Mouse (Mus musculus): ENCODE data around the gene Otop1.

Gene Otop1

GRCm38 (mm10) chr5:38275771-38276170, at the start of gene Otop1:
TSS of gene Otop1 (plus strand) at chr5:38275972.
- DNase-seq (ENCODE audit: low read depth, low spot score) = no peak

DNA sequence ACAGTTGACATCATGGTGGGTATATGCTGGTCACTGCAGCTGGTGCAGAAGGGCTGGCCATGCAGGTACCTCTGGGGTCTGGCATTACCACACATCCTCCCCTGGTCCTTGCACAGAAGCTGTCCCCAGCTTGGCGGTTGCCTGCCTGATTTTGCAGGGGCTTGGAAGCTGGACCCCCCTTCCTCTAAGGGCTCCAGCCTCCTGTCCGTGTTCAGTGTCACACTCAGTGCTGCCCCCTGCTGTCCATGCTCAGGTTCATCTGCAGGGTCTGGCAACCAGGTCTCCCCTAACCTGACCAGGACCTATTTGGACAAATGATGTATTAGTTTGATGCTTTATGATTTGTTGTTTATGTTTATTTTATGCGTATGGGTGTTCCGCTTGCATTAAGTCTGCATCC, 40.4 kb upstream of the Otop1 start:
- DNase-seq (ENCODE audit: low read depth, low spot score) = peak; percentile 39

DNA sequence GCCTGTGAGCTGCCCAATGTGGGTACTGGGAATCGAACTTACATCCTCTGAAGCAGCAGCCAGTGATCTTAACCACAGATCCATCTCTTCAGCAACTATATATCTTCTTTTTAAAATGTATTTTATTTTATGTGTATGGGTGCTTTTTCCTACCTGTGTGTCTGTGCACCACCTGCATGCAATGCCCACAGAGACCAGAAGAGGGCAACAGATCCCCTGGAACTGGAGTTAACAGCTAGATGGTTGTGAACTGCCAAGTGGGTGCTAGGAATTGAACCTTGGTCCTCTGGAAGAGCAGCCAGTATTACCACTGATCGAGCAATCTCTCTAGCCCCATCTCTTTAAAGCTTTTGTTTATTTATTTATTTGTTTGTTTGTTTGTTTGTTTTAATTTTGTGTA, 39.1 kb upstream of the Otop1 start:
- no peak for DNase-seq (ENCODE audit: low read depth, low spot score)

DNA sequence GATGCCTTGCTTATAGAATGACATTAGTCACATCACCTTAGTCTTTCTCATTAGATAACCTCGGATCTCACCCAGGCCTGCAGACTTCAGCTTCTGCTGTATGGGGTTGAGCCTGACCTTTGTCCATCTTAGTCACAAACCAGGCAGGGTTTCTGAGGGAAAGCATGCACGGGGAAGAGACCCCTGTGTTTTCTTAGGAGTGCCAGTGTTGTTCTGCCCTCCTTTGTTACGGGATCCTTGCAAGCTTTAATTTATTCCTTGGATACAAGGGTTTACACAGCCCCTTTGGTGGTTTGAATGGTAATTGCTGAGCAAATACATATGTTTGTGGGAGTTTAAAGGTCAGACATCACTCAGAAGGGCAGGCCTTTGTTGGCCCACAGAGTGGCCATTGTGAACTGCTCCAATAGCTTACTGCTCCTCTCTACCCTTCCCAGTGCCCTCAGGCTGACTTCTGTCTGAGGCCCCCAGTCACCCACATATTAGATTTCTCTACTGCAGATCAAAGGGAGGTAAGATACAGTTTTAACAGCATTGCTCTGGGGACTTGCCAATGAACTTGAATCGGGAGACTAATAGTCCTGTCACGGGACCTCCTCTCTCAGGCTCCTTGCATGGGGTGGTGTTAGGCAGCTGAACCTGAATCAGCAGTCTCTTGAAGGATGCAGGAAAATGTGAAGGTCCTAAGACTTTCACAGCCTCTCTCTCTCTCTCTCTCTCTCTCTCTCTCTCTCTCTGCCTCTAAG, 34.9 kb upstream of the Otop1 start:
- DNase-seq (ENCODE audit: low read depth, low spot score) = no peak

- DNase-seq (ENCODE audit: low read depth, low spot score) = no peak
Measured at GRCm38 (mm10) chr5:38241473-38241834, 34.3 kb upstream of the Otop1 start.

- no peak for DNase-seq (ENCODE audit: low read depth, low spot score)
Measured at GRCm38 (mm10) chr5:38241966-38242365, 33.8 kb upstream of the Otop1 start.

DNA sequence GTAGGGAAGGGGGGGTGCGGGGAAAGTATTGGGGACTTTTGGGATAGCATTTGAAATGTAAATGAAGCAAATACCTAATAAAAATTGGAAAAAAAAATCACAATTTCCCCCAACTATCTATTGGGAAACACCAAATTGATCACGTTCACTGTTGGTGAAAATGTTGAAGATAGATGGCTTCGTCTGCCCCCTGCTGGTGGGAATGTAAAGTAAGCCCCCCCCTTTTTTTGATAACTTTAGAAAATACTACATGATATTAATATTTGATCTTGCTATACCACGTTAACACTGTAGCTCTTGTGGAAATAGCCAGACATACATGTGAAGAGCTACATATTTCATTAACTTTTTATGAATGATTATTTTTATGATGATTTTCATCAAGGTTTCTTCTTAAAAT, 20.6 kb upstream of the Otop1 start:
- DNase-seq (ENCODE audit: low read depth, low spot score) = no peak

DNA sequence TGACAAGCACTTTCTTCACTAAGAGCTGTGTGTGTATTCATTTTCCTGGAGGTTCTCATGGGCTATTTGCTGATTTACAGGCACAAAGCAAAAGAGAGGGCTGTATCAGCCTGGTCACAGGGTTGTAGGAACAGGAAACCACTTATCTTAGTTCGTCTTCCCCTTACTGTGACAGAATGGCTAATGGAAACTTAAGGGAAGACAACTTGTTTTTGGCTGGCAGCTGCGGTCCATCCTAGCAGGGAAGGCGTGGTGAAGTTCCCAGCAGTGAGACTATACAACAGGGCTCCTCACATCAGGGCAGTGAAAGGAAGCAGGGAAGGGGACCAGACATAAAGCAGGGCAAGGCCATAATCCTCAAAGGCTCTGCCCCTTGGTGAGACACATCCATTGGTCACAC, 20.1 kb upstream of the Otop1 start:
- no peak for DNase-seq (ENCODE audit: low read depth, low spot score)

- DNase-seq (ENCODE audit: low read depth, low spot score) = no peak
Measured at GRCm38 (mm10) chr5:38256551-38256950, 19.2 kb upstream of the Otop1 start.

GRCm38 (mm10) chr5:38258034-38258772, 17.6 kb upstream of the Otop1 start:
- DNase-seq (ENCODE audit: low read depth, low spot score) = no peak

DNA sequence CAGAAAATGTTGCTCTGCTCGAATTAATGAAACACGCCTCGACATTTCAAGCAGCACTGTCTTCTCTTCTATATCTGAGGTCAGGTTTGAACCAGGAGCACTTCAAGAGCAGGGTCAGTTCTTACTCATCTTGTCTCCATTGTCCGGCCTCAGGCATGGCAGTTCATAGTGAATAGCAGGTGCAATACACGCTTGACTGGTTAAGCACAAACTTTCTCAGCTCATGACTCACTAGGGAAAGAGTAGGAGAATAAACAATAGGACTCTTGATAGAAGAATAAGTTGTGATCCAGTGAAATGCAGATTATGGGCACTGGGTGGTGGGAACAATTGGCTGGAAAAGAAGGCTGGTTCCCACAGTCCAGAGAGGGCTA, 17.0 kb upstream of the Otop1 start:
- DNase-seq (ENCODE audit: low read depth, low spot score) = no peak

DNA sequence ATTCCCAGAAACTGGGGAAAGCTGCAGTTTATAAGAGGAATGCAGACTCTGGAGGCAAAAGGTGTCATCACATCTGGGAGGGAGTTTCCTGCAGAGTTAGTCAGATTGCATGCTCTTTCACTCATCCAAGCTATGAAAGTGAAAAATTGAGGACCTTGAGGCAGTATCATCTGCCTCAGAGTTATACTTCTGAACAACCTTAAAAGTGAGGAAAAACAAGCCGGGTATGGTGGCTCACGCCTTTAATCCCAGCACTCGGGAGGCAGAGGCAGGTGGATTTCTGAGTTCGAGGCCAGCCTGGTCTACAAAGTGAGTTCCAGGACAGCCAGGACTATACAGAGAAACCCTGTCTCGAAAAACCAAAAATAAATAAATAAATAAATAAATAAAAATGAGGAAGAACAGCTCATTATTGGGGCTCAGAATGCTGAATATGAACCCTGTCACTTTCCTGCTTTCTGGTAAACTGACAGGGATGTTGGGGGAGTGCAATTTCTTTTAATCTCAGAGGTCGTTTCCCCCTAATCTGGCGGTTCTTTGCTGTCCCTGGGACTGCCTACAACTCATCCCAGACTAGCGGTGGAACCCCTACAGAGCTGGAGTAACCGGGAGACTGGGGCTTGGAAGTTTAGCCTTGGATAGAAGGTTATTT, 16.2 kb upstream of the Otop1 start:
- no peak for DNase-seq (ENCODE audit: low read depth, low spot score)

- no peak for DNase-seq (ENCODE audit: low read depth, low spot score)
Measured at GRCm38 (mm10) chr5:38260107-38260682, 15.6 kb upstream of the Otop1 start, which contains the start of gene Tmem128. TSS of gene Tmem128 (plus strand) at chr5:38260185.

DNA sequence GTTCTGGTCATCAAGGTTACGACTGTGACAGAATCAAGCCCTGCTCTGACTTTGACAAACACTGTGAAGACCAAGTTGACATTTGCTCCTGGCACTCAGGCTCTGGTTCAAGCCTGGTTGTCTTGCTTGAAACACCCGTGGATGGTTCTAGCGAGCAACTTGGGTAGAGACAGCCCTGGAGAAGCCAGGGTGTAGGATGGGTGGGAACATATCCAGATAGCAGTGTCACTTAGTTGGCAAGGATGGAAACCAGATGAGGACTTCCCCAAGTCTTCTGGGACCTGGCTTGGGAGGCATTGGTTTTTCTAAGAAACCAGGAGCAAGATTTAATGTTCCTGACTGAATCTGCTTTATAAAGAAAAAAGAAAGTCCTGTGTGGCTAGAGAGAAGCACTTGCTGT, 4.8 kb upstream of the Otop1 start:
- DNase-seq (ENCODE audit: low read depth, low spot score) = no peak

DNA sequence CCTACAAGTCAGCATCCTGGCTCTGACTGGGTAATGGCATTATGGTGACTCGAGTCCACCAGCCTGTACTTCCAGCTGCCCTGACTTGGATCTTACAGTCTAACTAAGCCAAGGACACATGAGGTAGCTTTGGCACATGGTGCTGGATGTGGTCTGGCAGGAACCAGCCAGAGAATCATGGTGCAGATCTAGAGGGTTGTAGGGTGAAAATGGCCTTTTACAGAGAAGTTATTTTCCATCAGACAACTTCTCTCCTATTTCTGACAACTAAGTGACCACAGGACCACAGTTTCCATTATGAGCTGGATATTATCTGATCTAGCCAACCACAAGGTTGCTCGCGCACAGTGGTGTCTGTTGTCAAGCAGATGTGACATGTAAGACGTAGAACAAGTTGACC, 1.9 kb upstream of the Otop1 start:
- no peak for DNase-seq (ENCODE audit: low read depth, low spot score)

GRCm38 (mm10) chr5:38276451-38276850, 679 bp downstream of the Otop1 start:
- no peak for DNase-seq (ENCODE audit: low read depth, low spot score)

- no peak for DNase-seq (ENCODE audit: low read depth, low spot score)
Measured at GRCm38 (mm10) chr5:38277098-38277866, 1.5 kb downstream of the Otop1 start.

GRCm38 (mm10) chr5:38277936-38278600, 2.3 kb downstream of the Otop1 start:
- DNase-seq (ENCODE audit: low read depth, low spot score) = no peak

- DNase-seq (ENCODE audit: low read depth, low spot score) = no peak
Measured at GRCm38 (mm10) chr5:38280075-38280474, 4.3 kb downstream of the Otop1 start.

DNA sequence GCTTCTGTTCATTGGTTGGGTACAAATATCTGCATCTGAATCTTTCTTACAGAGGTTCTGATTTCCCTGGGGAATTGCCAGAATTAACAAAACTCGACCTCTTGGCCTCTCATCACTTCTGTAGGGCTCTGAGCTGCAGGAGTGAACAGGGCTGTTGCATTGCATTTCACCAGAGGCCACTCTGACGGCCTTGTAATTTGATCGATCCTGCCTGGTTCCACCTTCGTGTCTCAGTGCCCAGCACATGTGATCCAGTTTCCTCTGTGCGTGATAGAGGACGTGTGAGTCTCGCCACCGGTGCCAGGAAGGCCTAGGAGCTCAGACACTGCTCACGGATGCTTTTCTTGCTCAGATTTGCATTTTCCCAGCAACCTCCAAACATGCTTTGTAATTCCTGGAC, 10.0 kb downstream of the Otop1 start:
- DNase-seq (ENCODE audit: low read depth, low spot score) = no peak

DNA sequence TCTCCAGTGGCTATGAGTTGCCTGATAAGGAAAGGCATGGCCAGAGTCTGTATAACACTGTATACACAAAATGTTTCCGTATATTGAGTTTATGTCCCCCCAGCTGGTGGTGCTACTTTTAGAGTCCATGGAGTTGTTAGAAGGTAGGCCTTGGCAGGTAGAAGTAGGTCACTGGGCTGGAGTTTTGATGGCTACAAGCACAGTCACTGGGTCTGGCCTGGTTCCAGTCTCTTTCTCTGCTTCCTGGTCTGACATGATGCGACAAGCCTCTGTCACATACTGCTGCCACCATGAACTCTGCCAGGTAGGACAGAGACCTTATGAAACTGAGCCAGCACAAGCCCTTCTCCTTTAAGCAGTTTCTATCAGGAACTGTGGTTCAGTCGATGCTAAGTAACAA, 12.7 kb downstream of the Otop1 start:
- DNase-seq (ENCODE audit: low read depth, low spot score) = no peak

Measured in WW6 (cell line).